Mouse (Mus musculus) embryo, embryonic 10 days (tissue): Measurements from ENCODE around the gene Lrig3.

ENCODE experiments used
- DNase-seq: peaks from one replicate; pipeline ENCODE4 v3.0.0-alpha.2; 2015; ENCODE audit warnings: low spot score

Lrig3 gene

GRCm38 (mm10) chr10:126002081-126002755 lies 36.2 kb downstream of the Lrig3 start:
- DNase-seq = no peak

GRCm38 (mm10) chr10:126002818-126003506 lies 37.0 kb downstream of the Lrig3 start:
- DNase-seq = no peak

- no peak for DNase-seq
These were observed 37.9 kb downstream of the Lrig3 start for GRCm38 (mm10) chr10:126003857-126004256.

- no peak for DNase-seq
These were observed 47.7 kb downstream of the Lrig3 start for GRCm38 (mm10) chr10:126013667-126014066.

GRCm38 (mm10) chr10:126014673-126015072 lies 48.7 kb downstream of the Lrig3 start:
- no peak for DNase-seq

GRCm38 (mm10) chr10:126015644-126016043 lies 49.7 kb downstream of the Lrig3 start:
- no peak for DNase-seq

GRCm38 (mm10) chr10:126019350-126019991 lies 53.5 kb downstream of the Lrig3 start:
- no peak for DNase-seq

GRCm38 (mm10) chr10:126028574-126029440 lies 62.8 kb downstream of the Lrig3 start:
- no peak for DNase-seq

- no peak for DNase-seq
These were observed 63.6 kb downstream of the Lrig3 start for GRCm38 (mm10) chr10:126029441-126030114.

GRCm38 (mm10) chr10:126056881-126057280 lies 90.9 kb downstream of the Lrig3 start:
- no peak for DNase-seq

- no peak for DNase-seq
These were observed 96.8 kb downstream of the Lrig3 start for GRCm38 (mm10) chr10:126062812-126063211.
